Mouse (Mus musculus): ENCODE measurements around the gene Tsen2.

- TF ChIP-seq CTCF (IDR thresholded peaks at IDR 0.05; ENCODE audit: extremely low read depth, insufficient read depth, low read length): no peak
- TF ChIP-seq POLR2A (IDR thresholded peaks at IDR 0.05; ENCODE audit: extremely low read depth, insufficient read depth, low read length): no peak
Measured at GRCm38 (mm10) chr6:115574171-115574570, 29.7 kb downstream of the Tsen2 start.
